Mouse (Mus musculus) kidney, postnatal 14 days (tissue): ENCODE results near the gene Siglec1.

Experiments
- DNase-seq: peaks from one replicate; pipeline ENCODE4 v3.0.0; 2022; ENCODE audit warnings: mixed read lengths

Siglec1 gene

GRCm38 (mm10) chr2:131096101-131096795 is 9.7 kb upstream of the Siglec1 start:
- peak; percentile 75 for DNase-seq

- peak; percentile 83 for DNase-seq
Observed at GRCm38 (mm10) chr2:131094823-131095222, 8.3 kb upstream of the Siglec1 start.

DNA sequence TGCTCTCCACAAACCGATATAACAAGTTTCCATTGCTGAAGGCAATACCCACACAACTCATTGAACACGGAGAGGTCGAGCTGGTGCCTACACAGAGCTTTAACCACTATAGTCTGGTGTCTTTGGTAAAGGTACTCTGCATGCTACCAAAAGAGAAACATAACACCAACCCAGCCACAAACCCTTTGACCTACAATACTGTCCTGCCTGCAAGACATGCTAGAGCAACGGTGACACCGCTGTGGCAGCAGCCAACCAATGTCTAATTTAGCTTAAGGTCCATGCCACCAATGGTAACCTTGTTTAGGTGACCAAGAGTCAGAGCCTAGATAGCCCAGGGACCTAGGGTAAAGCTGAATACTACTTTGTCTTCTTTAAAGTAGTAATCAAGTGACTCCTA is 7.0 kb upstream of the Siglec1 start:
- DNase-seq = no peak

DNA sequence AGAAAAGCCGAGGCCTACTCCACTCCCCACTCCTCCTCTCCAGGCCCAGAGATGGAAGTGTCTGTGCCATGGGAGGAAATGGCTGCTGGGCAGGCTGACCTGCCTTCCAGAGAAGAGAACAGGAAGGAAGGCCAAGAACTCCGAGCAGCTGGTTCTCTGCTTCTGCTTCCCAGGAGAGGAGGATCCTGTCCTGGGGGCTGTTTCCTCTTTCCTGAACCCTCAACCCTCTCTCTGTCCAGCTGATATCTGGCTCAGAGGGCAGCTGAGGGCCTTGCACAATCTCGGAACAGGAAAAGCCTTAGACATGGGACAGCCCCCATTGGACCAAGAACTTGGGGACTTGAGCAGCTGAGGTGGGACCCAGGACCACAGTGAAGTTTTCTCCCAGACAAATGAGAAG is 4.3 kb upstream of the Siglec1 start:
- DNase-seq = peak; percentile 30

DNA sequence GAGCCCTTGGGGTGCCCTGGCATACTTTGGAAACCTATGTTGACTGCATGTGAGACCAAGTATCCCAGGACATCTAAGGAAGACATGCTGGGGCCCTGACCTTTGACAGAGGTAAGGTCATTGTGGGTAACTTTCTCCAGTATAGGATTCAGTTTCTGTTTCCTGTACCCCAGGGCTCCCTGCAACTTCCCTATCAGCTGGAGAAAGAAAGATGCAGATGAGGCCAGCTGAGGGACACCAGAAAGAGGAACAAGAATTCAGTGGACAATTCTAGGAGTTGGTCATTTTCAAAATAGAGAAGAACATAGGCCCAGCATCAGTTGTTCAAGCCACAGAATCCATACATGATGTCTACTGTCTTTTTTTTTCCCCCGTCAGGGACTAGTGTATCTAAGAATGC is 3.1 kb upstream of the Siglec1 start:
- no peak for DNase-seq

DNA sequence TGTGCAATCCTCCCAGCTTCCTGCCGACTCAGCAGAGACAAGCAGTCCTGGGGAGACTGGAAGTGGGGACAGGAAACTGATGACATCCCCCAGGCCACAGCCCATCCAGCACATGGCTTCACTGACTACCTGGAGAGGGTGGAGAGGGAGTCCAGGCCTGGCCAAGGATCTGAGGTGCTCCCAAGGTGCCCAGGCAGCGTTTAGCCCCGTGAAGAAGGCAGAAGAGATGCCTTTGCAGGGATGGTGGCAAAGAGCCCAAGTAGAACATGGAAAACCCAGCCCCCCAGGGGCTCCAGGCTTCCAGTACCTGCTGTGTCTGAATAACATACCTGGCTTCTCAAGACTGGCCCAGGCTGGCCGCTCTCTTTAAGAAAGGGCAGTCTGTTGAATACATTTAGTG is 2.0 kb upstream of the Siglec1 start:
- no peak for DNase-seq

DNA sequence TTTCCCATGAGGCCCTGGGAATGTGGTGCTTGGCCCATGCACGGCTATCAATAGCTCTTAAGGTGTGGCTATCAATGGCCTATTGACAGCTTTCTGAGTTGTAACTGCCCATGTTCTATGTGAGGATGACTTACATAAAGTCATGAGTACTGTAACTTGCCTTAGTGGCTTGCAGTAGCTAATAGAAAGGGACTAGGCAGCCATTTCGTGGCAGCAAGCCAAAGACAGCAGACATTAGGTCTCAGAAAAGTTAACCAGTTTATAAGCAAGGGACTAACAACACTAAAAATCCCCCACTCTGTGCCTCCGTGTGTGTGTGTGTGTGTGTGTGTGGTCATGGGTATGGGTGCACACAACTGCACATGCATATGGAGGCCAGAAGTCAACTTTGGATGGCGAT is 2.4 kb downstream of the Siglec1 start:
- peak; percentile 23 for DNase-seq

DNA sequence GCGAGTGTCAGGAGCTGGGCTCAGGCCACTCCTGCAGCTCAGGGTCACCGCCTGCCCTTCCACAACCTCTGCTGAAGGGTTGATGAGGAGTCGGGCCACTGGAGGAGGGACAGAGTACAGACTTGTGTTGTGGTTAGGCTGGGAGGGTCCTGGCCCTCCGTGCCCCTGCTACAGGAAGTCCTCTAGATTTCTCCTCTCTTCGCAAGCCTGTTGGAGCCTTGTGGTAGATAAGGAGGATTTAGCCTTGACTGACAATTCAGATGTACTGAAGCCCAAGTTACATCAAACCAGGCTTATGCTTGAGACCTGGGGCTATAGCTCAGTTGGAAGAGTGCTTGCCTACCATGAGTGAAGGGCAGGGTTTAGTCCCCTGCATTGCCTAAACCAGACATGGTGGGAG is 6.1 kb downstream of the Siglec1 start:
- no peak for DNase-seq

GRCm38 (mm10) chr2:131072536-131072935 is 14.0 kb downstream of the Siglec1 start:
- DNase-seq = no peak

DNA sequence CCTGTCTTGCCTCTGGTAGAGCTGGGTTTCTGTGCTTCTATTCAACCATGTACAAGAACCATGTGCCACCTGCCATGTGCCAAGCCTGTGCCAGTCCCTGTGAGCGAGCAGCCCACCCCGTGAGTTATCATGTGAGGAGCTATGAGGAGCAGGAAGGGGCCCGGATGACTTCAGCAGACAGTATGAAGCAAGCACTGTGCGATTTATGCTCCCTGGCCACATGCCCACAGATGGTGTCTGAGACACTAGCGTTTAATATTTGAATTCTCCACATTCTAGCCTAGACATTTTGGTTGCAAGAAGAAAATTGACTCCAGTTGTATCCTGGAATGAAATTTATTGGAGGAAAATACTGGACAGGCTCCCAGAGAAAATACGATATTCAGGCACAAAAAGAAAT is 19.1 kb downstream of the Siglec1 start:
- peak; percentile 75 for DNase-seq

- DNase-seq = no peak
Observed at GRCm38 (mm10) chr2:131066342-131066741, 20.2 kb downstream of the Siglec1 start.

- peak; percentile 22 for DNase-seq
Observed at GRCm38 (mm10) chr2:131063404-131063864, 23.1 kb downstream of the Siglec1 start, which contains the start of gene Adam33. Gene Adam33, minus strand, starts transcription at chr2:131063814.

DNA sequence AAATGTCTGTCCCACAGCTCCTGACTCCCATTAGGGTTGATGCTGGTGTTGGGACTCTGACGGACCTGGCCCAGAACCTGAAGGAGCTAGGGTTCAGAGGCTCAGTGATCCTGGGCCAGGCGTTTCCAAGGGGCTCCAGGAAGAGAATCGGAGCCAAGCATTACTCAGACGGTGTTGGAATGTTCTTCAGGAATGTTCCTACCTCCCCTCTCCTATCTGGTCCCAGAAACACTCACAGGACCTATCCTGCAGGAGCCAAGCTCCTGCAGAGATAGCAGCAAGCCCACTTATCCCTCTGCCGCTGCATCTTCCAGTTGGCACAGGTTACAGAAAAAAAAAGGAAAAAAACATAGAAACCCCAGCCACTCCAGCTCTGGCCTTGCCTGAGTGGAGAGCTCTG is 25.0 kb downstream of the Siglec1 start:
- DNase-seq = no peak

DNA sequence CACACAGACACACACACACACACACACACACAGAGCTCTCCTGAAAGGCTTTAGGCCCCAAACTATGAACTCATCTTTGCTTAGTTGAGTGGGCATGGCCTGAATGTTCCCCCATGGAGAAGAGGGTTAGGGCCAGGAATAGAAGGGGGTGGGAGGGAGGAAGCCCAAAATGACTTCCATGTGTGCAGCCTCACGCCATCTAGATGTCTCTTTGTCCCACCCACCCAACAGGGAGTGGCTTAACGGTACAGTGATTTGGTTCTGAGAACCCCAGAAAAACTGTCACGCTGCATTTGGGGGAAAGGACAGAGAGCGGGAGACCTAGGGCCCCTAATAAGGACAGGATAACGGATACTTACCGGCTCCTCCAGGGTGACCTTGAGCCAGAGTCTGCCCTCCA is 25.8 kb downstream of the Siglec1 start:
- DNase-seq = no peak

DNA sequence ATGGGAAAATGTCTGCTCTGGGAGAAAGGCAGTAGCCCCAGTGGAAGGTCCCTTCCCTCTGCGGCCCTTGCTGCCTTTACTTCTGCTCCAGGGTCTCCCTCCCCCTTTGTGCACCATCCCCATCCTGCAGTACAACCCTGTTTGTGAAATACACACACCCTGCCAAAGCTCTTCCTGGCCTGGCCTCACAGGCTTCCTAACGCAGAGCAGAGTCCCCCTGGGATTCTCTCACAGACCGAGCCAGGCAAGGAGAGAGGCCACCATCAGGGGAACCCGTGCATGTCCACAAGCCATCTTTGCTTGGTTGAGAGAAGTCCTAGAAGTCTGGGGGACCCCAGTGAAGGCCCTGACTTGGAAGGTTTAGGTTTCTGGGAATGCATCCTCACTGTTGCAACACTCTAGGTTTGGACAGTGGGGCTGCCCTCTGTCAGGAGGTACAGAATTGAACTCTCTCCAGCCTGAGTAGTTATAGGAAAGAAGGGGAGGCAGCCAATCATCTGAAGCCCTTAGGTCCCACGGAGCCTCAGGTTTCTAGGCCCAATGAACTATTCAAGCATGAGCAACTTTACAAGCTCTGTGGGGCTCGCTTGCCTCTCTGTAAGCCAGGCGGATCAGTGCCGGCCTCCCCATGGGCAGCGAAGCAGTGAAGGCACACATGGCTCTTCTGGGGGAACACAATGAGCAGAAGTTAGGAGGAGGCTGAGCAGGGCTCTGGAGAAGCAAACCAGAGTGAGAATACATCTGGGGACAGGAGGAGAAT is 26.6 kb downstream of the Siglec1 start:
- DNase-seq = no peak

- DNase-seq = peak; percentile 66
Observed at GRCm38 (mm10) chr2:131059377-131059776, 27.2 kb downstream of the Siglec1 start.

GRCm38 (mm10) chr2:131058672-131059071 is 27.9 kb downstream of the Siglec1 start:
- DNase-seq = no peak

GRCm38 (mm10) chr2:131056191-131056590 is 30.4 kb downstream of the Siglec1 start:
- DNase-seq = peak; percentile 28

DNA sequence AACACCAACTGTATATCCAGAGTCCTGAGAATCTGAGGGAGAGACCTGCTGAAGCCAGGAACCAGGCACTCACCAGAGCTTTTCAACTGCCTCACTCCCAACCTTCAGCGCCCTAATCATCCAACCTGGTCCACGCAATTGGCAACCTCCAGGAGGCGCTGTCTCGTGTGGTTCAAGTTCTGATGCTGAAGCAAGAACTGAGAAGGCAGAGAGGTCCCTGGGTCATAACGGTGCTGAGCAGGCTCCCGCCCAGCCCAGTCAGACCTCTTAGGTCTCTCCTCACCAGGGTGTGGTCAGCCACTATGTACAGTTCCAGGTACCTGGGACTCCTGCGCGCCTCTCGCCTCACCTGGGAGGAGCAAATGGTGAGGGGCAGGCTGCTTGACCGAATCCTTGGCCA is 30.9 kb downstream of the Siglec1 start:
- DNase-seq = peak; percentile 47

GRCm38 (mm10) chr2:131054646-131055264 is 31.8 kb downstream of the Siglec1 start:
- no peak for DNase-seq

DNA sequence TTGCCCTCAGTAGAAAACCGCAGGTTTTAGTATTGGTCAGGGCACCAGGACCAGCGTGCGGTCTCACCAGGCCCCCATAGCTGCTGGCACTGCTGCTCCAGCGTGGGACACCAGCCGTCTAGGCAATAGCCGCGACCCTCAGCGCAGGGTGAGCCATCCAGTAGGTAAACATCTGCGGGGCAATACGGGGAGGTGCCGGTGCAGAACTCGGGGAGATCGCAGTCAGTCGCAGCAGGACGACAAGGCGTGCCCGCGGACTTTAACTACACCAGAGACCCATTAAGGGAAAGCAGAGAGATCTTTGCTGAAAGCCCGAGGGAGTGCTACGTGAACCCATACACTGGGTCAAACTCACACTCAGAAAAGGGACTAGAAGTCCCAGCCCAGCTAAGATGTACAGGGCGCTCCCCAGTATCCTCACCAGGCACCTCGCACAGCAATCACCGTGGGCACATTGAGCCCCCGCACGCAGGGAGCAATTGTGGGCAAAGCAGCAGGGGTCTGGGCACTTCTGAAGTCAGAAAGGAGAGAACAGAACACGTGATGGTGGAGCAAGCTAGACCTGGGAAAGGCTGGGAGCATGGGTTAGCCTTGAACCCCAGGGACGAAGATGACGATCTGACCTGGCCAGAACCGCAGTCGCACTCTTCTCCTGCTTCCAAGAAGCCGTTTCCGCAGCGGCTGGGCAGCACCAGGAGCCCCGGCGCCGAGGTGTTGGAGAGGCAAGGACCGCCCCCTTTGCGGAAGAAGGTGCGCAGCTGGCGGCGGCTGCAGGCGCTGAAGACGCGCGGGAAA is 32.5 kb downstream of the Siglec1 start:
- DNase-seq = no peak

DNA sequence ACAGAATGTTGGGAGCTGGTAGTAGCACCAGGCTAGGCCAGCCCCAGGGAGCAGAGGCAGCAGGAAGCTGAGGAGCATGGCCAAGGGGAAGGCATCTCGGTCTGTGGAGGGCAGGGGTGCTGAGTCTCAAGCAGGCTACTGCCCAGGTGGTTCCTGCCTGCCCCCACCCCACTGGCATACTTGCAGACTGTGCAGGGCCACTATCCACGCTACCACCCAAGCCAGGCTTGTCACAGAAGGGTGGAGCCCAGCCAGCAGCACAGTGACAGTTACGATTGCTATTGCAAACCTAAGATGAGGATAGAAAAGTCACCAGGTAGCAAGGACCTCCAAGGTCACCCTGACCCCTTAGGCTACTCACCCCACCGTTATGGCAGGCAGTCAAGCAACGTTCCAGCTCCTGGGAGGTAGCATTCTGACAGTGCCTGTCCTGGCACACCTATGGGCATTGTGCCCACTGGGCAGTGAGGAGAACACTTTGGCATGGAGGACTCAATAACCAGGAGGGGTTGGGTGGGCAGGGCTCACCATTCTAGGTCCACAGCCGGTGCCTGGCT is 33.6 kb downstream of the Siglec1 start:
- DNase-seq = no peak

DNA sequence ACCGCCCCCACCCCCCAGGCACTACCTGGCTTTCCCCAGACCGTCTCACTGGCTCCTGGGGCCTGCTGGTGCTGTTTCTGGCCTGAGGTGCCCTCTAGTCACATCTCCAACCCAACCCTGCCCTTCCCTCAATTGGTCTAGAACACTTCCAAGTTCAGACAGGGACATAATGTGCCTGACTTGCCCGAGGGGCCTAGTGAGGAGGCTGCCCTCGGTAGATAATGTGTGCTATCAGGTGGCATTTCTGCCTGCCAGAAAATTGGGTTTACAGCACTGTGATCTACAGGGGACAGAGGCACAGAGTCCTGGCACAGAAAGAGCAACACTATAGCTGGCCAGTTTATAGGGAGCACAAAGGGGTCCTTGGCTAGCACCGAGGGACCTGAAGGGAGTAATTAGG is 34.5 kb downstream of the Siglec1 start:
- no peak for DNase-seq
